ENCODE assay signal across 23 mouse cellular contexts in genomic region chr7:36473532-36473931, GRCm38 (mm10).
DNase-seq lines count a peak whose midpoint lies in the region; ATAC-seq and TF ChIP-seq lines count a peak whose summit lies in the region.
"Had no signal": no experiment of that assay in that cellular context is flagged by ENCODE, and none has a peak within 500 bp of the region (broad histone marks: within the 10 kb centered on the region; RNA-seq: fewer than 3 reads in every experiment).

No protein-coding gene starts in this region.

- no peak for TF ChIP-seq EP300 in ES-Bruce4 (IDR thresholded peaks at IDR 0.05; ENCODE audit: insufficient read depth, low read depth, low read length)

- peak; percentile 16 for DNase-seq in heart, adult 11 months
- DNase-seq in heart, postnatal 4 days: no peak
- DNase-seq in left cerebral cortex, adult 2 months (ENCODE audit: extremely low spot score in 1 of 2, low spot score in 2 of 2): no peak
- DNase-seq in left cerebral cortex, postnatal 36 days (ENCODE audit: low spot score in 2 of 2): no peak
- peak; percentile 26 for DNase-seq in ZHBTc4 (ENCODE audit: low read depth, low spot score)
- no peak for DNase-seq in urinary bladder, postnatal 36 days (ENCODE audit: low spot score in 2 of 2)
- DNase-seq: adrenal gland, adult 2 months; adrenal gland, postnatal 25 days; cerebellum, adult 2 months; cerebellum, postnatal 10 days; embryo, embryonic 11 days; gastrocnemius, postnatal 10 days; heart, postnatal 36 days; kidney, adult 11 months had no signal

- H3K4me1 ChIP-seq in ES-Bruce4 (ENCODE audit: control insufficient read depth, insufficient read depth, low read length): no peaks in the 10 kb centered on the region
- no peaks in the 10 kb centered on the region for H3K4me1 ChIP-seq in intestine, postnatal 0 days (replicated peaks; ENCODE audit: control insufficient read depth, insufficient read depth, low read length)
- H3K4me1 ChIP-seq: embryonic facial prominence, embryonic 12.5 days; heart, embryonic 13.5 days had no signal

- 74% methylated on average over 2 of the region's 2 CpGs for WGBS in intestine, postnatal 0 days

- no peaks in the 10 kb centered on the region for H3K27me3 ChIP-seq in ES-Bruce4 (ENCODE audit: control insufficient read depth, insufficient read depth, low read length, poor library complexity, severe bottlenecking)
- no peaks in the 10 kb centered on the region for H3K27me3 ChIP-seq in intestine, postnatal 0 days (replicated peaks; ENCODE audit: control insufficient read depth, insufficient read depth, low read length)
- H3K27me3 ChIP-seq: CH12.LX; embryonic facial prominence, embryonic 12.5 days; heart, embryonic 13.5 days; hindbrain, embryonic 12.5 days had no signal

- H3K4me3 ChIP-seq in left cerebral cortex, adult 2 months: no peak overlapping the region
- H3K4me3 ChIP-seq in ES-Bruce4 (ENCODE audit: low read depth, low read length): no peak overlapping the region
- H3K4me3 ChIP-seq in intestine, postnatal 0 days (ENCODE audit: low read depth, low read length): no peak overlapping the region
- H3K4me3 ChIP-seq: embryonic facial prominence, embryonic 12.5 days; forebrain, embryonic 12.5 days; heart, embryonic 13.5 days; hindbrain, embryonic 12.5 days had no signal

- intact Hi-C loops in left cerebral cortex, adult 2 months (cut with DNase I): no loop called here
- intact Hi-C loops in left cerebral cortex, postnatal 36 days (cut with DNase I): no loop called here

- no peaks in the 10 kb centered on the region for H3K9me3 ChIP-seq in ES-Bruce4 (replicated peaks; ENCODE audit: control insufficient read depth, insufficient read depth, low read length, poor library complexity, severe bottlenecking)
- H3K9me3 ChIP-seq in intestine, postnatal 0 days (ENCODE audit: control insufficient read depth): no peaks in the 10 kb centered on the region
- H3K9me3 ChIP-seq: embryonic facial prominence, embryonic 12.5 days; forebrain, embryonic 12.5 days; heart, embryonic 13.5 days; hindbrain, embryonic 12.5 days had no signal

- ATAC-seq in intestine, postnatal 0 days: no peak
- ATAC-seq: hindbrain, embryonic 16.5 days; inflammation-experienced regulatory T-cells, adult 6 months had no signal

- H3K4me2 ChIP-seq in intestine, postnatal 0 days (replicated peaks; ENCODE audit: low read depth): no peak overlapping the region
- H3K4me2 ChIP-seq: embryonic facial prominence, embryonic 12.5 days; forebrain, embryonic 12.5 days; heart, embryonic 13.5 days; hindbrain, embryonic 12.5 days had no signal

- no peaks in the 10 kb centered on the region for H3K36me3 ChIP-seq in ES-Bruce4 (ENCODE audit: control insufficient read depth, insufficient read depth, low read length, poor library complexity, severe bottlenecking)
- no peaks in the 10 kb centered on the region for H3K36me3 ChIP-seq in intestine, postnatal 0 days (ENCODE audit: control insufficient read depth, insufficient read depth)
- H3K36me3 ChIP-seq: embryonic facial prominence, embryonic 12.5 days; forebrain, embryonic 12.5 days; heart, embryonic 13.5 days; hindbrain, embryonic 12.5 days had no signal

- no peak overlapping the region for H3K9ac ChIP-seq in ES-Bruce4 (ENCODE audit: low read depth, poor library complexity, severe bottlenecking)
- H3K9ac ChIP-seq in intestine, postnatal 0 days (ENCODE audit: low read depth, low read length): no peak overlapping the region
- H3K9ac ChIP-seq: embryonic facial prominence, embryonic 12.5 days; forebrain, embryonic 12.5 days; heart, embryonic 13.5 days; hindbrain, embryonic 12.5 days had no signal

- peak; percentile 3; the same call in 1 of the 2 replicates for TF ChIP-seq CTCF in left cerebral cortex, adult 2 months (IDR thresholded peaks at IDR 0.05)
- peak; percentile 17 for TF ChIP-seq CTCF in ES-Bruce4 (IDR thresholded peaks at IDR 0.05; ENCODE audit: low read depth, low read length)
- TF ChIP-seq CTCF in intestine, postnatal 0 days (IDR thresholded peaks at IDR 0.05; ENCODE audit: low read depth): no peak

- no peak overlapping the region for H3K27ac ChIP-seq in left cerebral cortex, adult 2 months
- no peak overlapping the region for H3K27ac ChIP-seq in ES-Bruce4 (ENCODE audit: insufficient read depth, low read length)
- H3K27ac ChIP-seq in intestine, postnatal 0 days (ENCODE audit: low read depth, low read length): no peak overlapping the region
- H3K27ac ChIP-seq: embryonic facial prominence, embryonic 12.5 days; forebrain, embryonic 12.5 days; heart, embryonic 13.5 days; hindbrain, embryonic 12.5 days had no signal

- no peak for TF ChIP-seq POLR2A in ES-Bruce4 (IDR thresholded peaks at IDR 0.05; ENCODE audit: insufficient read depth, low read length)

Comparison
In these comparisons a context has a peak if more than half of its experiments do, and no peak if none do; other contexts are left out.
1. DNase-seq: peak in heart, adult 11 months (single experiment) and ZHBTc4 (single experiment); none in heart, postnatal 4 days (single experiment), left cerebral cortex, adult 2 months (0 of 2), left cerebral cortex, postnatal 36 days (0 of 2) and urinary bladder, postnatal 36 days (0 of 2).